Mouse (Mus musculus) heart, postnatal 0 days (tissue): ENCODE measurements around the gene Dpy19l2.

Experiments
- CTCF ChIP-seq: IDR thresholded peaks from 2 replicates; pipeline ENCODE4 v1.5.1; 2016; ENCODE audit warnings: antibody characterized with exemption, control low read depth, low read depth
- EP300 ChIP-seq: IDR thresholded peaks from 2 replicates; pipeline ENCODE4 v1.6.1; 2016; ENCODE audit warnings: antibody characterized with exemption, low read depth

GRCm38 (mm10) chr9:24514078-24514469, 182.0 kb downstream of the Dpy19l2 start:
- no peak for TF ChIP-seq CTCF
- no peak for TF ChIP-seq EP300
